Mouse (Mus musculus) bone marrow macrophage, adult 2 months (primary cell): ENCODE results near the gene Myl6b.

Experiments used
- CTCF ChIP-seq: IDR thresholded peaks from 2 replicates; pipeline ENCODE4 v1.5.1; 2012; ENCODE audit warnings: low read depth, mild to moderate bottlenecking, low read length, moderate library complexity
- POLR2A ChIP-seq: IDR thresholded peaks from 2 replicates; pipeline ENCODE4 v1.6.1; 2012; ENCODE audit warnings: mild to moderate bottlenecking, low read depth, low read length, borderline replicate concordance

DNA sequence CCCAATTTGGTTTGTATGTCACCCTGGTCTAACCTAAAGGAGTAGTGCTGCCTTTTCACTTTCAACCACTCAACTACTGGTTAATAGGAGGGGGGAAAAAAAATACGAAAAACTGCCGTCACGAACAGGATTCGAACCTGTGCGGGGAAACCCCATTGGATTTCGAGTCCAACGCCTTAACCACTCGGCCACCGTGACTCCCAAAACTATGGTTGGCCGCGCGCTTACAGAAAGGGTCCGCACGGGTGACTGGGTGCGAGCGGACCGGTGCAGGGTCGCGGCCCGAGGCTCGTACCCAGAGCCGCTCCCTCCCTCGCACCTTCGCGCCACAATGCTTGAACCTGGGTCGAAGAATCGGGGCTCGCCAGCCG, 40.2 kb downstream of the Myl6b start:
- TF ChIP-seq CTCF (no peak), POLR2A (no peak)
